Mouse (Mus musculus) bone marrow macrophage, adult 2 months (primary cell): ENCODE data around the gene Zfr2.

ENCODE experiments used
- CTCF ChIP-seq: IDR thresholded peaks from 2 replicates; pipeline ENCODE4 v1.5.1; 2012; ENCODE audit warnings: low read depth, mild to moderate bottlenecking, low read length, moderate library complexity
- POLR2A ChIP-seq: IDR thresholded peaks from 2 replicates; pipeline ENCODE4 v1.6.1; 2012; ENCODE audit warnings: mild to moderate bottlenecking, low read depth, low read length, borderline replicate concordance

- TF ChIP-seq CTCF (no peak), POLR2A (no peak)
Observed at GRCm38 (mm10) chr10:81216260-81216659, 16.7 kb upstream of the Zfr2 start.
